Mouse (Mus musculus): ENCODE results near the gene Zfp456. TPM values are rescaled to one million over a fixed set of nuclear protein-coding genes. Genes with fewer than 3 reads are reported as not detected.
"Not testable (repeated sequence)": the region's sequence is repeated elsewhere in the genome, so short reads cannot be mapped to it uniquely, and the experiment has no call there.

The Zfp456 gene
- total RNA-seq (2021): under 1 TPM; 0.12 to 0.23 TPM
- long read RNA-seq, experiment 1: 0 reads
- long read RNA-seq, experiment 2: 0 reads

DNA sequence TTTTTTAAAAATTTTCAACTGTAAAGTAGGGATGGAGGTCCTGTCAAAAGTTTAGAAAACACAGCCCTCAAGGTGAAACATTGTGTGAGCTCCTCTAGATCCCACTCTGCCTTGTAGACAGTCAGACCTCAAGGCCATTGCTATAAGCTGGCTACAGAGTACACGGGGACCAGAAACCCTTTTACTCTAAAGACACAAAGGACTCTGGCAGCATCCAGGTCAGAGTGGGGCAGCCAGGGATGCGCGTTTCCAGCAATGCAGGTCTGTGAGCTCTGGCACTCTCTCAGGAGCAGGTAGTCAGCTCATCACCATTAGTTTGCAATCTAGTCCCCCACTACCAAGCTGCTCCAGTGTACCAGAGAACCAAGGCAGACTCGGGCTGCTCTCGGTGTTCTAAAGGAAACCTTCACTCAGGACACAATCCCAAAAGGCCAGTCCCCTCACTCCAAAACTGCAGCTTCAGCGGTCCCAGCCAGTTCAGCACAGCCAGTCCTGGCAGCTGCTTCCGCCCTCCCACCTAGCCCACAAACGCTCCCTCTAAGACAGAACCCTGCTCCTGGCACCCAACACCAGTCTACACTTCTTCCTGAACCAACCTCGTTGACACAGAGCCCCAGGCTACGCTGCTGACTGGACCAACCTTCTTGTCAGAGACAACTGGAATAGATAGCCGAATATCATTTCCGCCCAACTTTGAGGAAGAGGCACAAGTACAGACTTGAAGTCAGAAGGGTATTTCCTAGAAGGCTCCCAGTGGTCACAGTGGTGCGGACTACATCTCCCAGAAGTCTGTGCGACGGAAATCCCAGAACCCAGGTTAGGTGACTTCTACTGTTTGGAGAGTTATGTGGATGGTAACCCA is at the start of gene Zfp456, which contains the start of gene Gm28041:
Zfp456 (minus strand) TSS at position 761 of the 862 bp plus-strand sequence.
Gm28041 (minus strand) TSS at position 684 of the 862 bp plus-strand sequence.
- intact Hi-C loops (cut with DNase I): not testable (repeated sequence)
- peak; percentile 27 to 28 for DNase-seq

DNA sequence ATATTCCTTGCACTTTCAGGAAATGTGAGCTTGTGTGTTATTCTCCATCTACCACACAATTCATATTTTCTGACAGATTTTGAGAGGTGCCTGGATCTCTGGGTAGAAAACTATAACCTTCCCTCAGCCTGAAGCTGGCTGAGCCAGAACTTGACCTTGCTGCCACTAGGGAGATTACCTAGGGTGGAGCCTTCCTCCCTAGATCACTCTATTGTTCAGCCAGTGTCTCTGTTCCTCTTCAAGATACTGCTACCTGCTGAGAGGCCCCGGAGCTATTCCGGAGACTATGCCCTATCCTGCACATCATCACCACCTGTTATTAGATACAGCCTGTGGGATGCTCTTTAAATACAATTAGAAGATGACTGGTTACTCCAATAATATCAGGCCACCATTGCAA is 46.9 kb upstream of the Zfp456 start:
- intact Hi-C loops (cut with DNase I); DNase-seq: not testable (repeated sequence)

DNA sequence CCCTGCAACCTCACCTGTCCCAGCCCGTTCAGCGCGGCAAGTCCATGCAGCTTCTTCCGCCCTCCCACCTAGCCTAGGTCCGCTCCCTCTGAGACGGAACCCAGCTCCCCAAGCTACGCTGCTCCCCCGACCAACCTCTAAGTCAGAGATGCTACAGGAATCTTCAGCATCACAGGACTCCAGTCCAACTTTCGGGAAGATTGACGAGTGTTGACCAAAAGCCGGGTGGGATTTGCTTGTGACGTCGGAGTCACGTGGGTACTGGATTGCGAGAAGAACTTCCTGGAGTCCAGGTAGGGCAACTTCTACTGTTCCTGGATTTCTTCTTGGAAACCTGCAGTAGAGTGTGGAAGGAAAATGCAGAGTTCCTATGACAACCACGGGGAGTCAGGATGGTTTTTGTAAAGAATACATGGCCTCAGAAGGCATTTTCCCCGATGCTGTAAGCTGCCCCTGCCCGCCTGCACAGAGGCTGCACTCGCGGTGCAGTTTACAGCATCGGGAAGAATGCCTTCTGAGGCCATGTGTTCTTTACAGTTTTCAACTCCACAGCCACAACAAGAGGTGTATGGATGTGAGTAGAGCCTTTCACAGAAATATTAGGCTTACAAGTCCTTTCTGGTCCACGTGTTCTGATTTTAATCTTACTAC is 45.7 kb upstream of the Zfp456 start, which contains the start of gene Zfp459:
Zfp459 (minus strand) TSS at position 212 of the 651 bp plus-strand sequence.
- intact Hi-C loops (cut with DNase I): no loop called here
- no peak for DNase-seq

DNA sequence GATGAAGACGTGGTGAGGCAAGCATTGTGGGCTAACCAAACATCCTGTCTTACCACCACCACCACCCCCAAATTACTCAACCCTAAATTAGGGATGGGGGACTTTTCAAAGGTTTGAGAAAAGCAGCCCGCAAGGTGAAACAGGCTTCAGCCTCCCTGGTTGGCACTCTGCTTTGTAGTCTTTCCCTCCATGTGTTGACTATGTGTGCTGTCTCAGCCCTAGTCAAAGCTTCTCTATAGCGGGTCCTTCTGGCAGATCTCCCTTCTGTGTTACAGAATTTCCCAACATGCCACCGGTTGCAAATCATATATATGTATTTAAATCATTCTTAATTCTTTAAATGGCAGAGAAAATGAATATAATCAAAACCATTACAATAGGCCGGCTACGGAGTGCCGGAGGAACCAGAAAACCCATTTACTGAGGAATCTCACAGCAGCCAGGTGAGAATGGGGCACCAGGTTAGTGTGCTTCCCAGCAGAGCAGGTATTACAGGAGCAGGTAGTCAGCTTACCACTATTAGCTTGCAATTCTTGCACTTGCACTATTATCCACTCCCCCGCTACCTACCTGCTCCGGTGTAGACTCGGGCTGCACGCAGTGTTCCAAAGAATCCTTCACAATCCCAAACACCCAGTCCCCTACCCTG is 45.1 kb upstream of the Zfp456 start:
- intact Hi-C loops (cut with DNase I): no loop called here
- no peak for DNase-seq

DNA sequence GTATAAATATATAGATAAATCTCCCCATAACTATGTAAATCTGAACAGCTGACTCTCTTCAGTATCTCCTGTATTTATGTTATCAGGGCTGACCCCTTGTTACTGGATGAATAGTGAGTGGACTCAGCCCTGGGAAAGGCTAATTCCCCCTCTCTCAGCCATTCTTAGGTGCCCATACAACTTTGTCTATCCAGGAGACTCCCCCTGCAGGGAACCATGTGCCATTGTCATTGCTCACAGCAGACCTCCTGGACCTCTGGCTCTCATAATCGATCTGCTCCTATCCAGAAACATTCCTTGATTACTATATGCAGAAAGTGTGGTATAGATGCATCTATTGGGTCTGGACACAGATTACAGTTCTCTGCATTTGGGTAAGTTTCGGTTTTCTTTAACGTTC is 41.2 kb upstream of the Zfp456 start:
- DNase-seq: no peak
- intact Hi-C loops (cut with DNase I): no loop called here

DNA sequence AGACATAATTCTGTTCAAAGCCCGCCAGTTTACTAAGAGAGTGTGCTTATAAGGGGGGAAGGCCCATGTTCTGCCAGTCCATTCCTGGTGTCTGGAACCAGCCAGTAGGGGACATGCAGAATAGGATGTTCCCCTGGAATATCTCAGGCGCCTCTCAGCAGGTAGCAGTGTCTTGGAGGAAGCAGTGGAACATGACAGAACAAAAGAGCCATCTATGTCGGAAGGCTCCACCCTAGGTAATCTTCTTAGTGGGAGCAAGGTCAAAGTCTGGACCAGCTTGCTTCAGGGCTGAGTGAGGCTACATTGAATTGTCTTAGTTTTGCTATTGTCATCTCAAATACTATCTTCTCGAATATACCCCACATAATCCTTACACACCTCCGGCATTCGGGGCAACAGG is 40.1 kb upstream of the Zfp456 start:
- intact Hi-C loops (cut with DNase I): no loop called here
- DNase-seq: no peak

DNA sequence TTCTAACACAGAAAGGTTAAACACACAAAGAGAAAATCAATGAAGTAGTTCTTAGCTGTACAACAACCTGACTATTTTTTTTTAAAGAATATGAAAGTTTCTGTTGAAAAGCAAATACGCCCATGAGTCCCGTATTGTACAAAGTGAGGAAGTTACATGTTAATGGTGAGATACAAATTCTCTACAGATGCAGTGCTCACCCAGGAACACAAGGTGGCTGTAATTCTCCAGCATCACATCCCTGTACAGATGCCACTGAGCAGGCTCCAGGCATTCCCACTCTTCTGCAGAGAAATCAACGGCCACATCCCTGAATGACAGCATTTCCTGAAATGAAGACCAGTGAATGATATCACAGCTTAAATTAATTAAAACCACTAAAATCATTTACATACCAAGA is 38.0 kb upstream of the Zfp456 start:
- DNase-seq; intact Hi-C loops (cut with DNase I): not testable (repeated sequence)

DNA sequence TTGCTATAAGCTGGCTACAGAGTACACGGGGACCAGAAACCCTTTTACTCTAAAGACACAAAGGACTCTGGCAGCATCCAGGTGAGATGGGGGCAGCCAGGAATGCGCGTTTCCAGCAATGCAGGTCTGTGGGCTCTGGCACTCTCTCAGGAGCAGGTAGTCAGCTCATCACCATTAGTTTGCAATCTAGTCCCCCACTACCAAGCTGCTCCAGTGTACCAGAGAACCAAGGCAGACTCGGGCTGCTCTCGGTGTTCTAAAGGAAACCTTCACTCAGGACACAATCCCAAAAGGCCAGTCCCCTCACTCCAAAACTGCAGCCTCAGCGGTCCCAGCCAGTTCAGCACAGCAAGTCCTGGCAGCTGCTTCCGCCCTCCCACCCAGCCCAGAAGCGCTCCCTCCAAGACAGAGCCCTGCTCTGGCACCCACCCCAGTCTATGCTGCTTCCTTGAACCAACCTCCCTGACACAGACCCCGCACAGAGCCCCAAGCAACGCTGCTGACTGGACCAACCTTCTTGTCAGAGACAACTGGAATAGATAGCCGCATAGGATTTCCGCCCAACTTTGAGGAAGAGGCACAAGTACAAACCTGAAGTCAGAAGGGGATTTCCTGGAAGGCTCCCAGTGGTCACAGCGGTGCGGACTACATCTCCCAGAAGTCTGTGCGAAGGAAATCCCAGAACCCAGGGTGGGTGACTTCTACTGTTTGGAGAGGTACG is 23.7 kb upstream of the Zfp456 start, which contains the start of gene Zfp429:
Zfp429 (minus strand) TSS at position 637 of the 721 bp plus-strand sequence.
- intact Hi-C loops (cut with DNase I): not testable (repeated sequence)
- peak; percentile 56 to 62 for DNase-seq

DNA sequence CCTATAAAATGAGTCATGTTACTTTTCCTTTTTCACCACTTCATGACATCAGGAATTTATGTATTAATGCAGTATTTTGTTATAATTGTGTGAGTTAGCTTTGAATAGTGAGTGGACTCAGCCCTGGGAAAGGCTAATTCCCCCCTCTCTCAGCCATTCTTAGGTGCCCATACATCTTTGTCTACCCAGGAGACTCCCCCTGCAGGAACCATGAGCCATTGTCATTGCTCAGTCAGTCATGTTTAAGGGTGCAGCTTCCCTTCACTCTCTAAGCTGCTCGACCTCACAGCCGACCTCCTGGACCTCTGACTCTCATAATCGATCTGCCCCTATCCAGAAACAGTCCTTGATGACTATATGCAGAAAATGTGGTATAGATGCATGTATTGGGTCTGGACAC is 645 bp upstream of the Zfp456 start:
- intact Hi-C loops (cut with DNase I); DNase-seq: not testable (repeated sequence)

DNA sequence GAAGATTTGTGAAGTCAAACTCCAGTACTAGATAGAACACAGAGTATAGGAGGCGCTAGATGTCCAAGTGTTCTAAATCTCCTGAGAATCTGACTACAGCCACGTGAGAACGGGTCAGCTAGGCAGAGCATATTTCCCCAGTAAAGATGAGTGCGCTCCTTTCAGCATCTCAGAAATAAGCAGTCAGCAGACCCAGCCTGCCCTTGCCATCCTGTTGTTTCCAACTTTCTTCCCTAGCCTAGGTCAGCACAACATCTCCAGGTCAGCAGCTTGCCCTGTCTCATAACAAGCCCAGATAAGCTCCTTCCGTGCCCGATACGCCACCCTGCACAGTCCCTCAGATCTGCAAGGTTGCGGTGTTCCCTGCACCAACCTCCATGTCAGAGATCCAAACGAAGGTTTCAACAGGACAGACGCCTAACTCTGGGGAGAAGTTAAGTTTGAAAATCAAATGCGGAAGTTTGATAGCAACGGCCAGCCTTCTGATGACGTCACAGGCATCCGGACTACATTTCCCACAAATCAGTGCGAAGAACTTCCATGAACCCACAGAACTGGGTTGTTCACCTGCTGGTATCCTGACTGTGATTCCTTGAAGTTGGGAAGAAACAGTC is 15.4 kb downstream of the Zfp456 start, which contains the start of the genes Gm28044 and Zfp953:
Gm28044 (minus strand) TSS at position 406 of the 614 bp plus-strand sequence.
Zfp953 (minus strand) TSS at position 475 of the 614 bp plus-strand sequence.
- intact Hi-C loops (cut with DNase I): no loop called here
- peak; percentile 76 to 85 for DNase-seq

DNA sequence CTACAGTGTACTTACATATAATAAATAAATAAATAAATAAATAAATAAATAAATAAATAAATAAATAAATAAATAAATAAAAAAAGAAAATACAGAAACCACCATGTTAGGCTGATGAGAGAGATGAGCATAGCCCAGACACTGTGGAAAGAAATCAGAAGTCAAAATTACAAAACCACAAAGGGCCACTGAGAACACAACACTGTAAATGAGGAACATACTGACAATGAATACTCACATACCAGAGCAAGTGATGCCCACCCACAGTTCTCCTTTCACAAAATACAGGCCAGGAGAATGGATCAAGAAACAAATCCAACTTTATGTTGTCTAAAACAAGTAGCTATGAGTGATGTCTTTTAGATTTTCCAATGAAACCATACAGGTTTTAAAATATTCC is 23.8 kb downstream of the Zfp456 start:
- intact Hi-C loops (cut with DNase I): no loop called here
- DNase-seq: no peak

DNA sequence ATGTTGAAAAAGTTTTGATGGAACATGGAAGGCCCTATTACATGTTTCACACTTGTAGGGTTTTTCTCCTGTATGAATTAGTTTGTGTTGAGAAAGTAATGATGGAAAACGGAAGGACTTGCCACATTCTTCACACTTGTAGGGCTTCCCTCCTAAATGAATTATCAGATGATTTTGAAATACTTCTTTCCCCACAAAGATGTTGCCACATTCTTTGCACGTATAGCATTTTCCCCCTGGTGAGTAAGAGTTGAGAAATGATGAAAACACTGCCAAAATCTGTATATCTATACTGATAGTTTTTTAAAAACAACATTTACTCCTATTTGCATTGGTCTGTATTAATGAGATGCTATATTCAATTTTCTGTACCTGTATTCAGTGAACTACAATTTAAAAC is 32.2 kb downstream of the Zfp456 start:
- no peak for DNase-seq
- intact Hi-C loops (cut with DNase I): no loop called here

DNA sequence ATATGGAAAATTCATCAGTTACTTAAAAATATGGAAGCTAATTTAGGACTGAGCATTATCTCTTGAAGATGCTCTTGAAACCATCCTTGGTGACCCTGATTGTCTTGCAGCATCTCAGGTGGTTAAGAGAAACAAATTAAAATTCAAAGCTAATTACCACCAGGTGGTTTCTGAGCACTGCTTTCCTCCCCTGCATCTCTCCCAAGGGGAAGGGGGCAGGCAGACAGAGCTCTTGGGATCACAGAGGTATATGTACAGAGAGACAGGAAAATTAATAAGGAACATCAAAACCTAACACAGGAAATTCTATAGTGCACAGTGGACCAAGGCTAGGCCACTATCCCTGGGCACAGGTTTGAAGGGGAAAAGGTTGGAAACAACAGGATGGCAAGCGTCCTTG is 42.7 kb downstream of the Zfp456 start:
- intact Hi-C loops (cut with DNase I): no loop called here
- no peak for DNase-seq

DNA sequence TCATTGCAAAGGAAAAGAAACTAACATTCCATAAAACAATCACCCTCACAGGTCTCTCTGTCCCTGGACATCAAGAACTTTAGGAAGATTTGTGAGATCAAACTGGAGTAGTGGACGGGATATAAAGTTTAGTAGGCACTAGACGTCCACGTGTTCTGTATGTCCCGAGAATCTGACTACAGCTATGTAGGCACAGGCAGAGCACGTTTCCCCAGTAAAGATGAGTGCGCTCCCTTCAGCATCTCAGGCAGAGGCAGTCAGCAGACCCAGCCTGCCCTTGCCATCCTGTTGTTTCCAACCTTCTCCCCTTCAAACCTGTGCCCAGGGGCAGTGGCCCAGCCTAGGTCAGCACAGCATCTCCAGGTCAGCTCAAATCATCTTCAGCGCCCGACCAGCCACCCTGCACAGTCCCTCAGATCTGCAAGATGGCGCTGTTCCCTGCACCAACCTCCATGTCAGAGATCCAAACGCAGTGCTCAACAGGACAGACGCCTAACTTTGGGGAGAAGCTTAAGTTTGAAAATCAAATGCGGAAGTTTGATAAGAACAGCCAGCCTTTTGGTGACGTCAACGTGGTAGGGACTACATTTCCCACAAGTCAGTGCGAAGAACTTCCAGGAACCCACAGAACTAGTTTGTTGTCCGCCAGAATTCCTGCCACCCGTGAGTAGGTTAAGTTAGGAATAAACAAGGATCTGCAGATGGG is 43.4 kb downstream of the Zfp456 start, which contains the start of gene Zfp595:
Zfp595 (minus strand) TSS at position 552 of the 706 bp plus-strand sequence.
- intact Hi-C loops (cut with DNase I): no loop called here
- DNase-seq: peak; percentile 65 to 69

Other genes starting within 250 kb of the Zfp456 start
- 1 to 10 TPM; 1.6 to 1.9 TPM for gene Rsl1, start 202.6 kb downstream of the Zfp456 start, total RNA-seq (2021)
- gene Zfp455, start 181.3 kb downstream of the Zfp456 start, total RNA-seq (2021): under 1 TPM; 0.32 to 0.64 TPM
- gene Zfp458, start 97.3 kb downstream of the Zfp456 start, total RNA-seq (2021): under 1 TPM; 0.69 to 0.92 TPM
- 1 to 10 TPM; 3.7 to 3.8 TPM for gene Zfp457, start 69.3 kb downstream of the Zfp456 start, total RNA-seq (2021)
- gene Zfp595, start 43.2 kb downstream of the Zfp456 start, total RNA-seq (2021): 1 to 10 TPM in 1 of 2 experiments, under 1 TPM in 1; 0.94 to 1.4 TPM
- gene Gm28044, start 15.3 kb downstream of the Zfp456 start, total RNA-seq (2021): not detected
- gene Zfp953, start 15.2 kb downstream of the Zfp456 start, total RNA-seq (2021): 1 to 10 TPM in 1 of 2 experiments, under 1 TPM in 1; 0.62 to 1.0 TPM
- gene Gm28041, start 77 bp downstream of the Zfp456 start, total RNA-seq (2021): not detected
- 1 to 10 TPM; 1.2 to 1.3 TPM for gene Zfp429, start 24.0 kb upstream of the Zfp456 start, total RNA-seq (2021)
- under 1 TPM; 0.42 to 0.51 TPM for gene Zfp459, start 45.6 kb upstream of the Zfp456 start, total RNA-seq (2021)
- 1 to 10 TPM; 4.8 to 5.2 TPM for gene Zfp874a, start 75.8 kb upstream of the Zfp456 start, total RNA-seq (2021)
- gene Zfp874b, start 108.4 kb upstream of the Zfp456 start, total RNA-seq (2021): 10 to 100 TPM; 10.5 to 11.9 TPM
- gene Zfp58, start 124.7 kb upstream of the Zfp456 start, total RNA-seq (2021): 1 to 10 TPM; 2.5 to 3.8 TPM
- not detected for gene Gm26965, start 150.3 kb upstream of the Zfp456 start, total RNA-seq (2021)
- gene Zfp87, start 150.4 kb upstream of the Zfp456 start, total RNA-seq (2021): 1 to 10 TPM; 3.8 to 4.2 TPM
- gene Zfp748, start 178.0 kb upstream of the Zfp456 start, total RNA-seq (2021): 1 to 10 TPM; 1.4 to 2.4 TPM
- gene Zfp729b, start 233.9 kb upstream of the Zfp456 start, total RNA-seq (2021): 1 to 10 TPM; 2.2 to 2.8 TPM

All from gastrocnemius, postnatal 36 days (tissue).